Mouse (Mus musculus) adrenal gland, postnatal 36 days (tissue): ENCODE measurements around the gene Eif4e1b. TPM values are rescaled to one million over a fixed set of nuclear protein-coding genes. Genes with fewer than 3 reads are reported as not detected.
A peak's percentile ranks its signal among the peaks of the same experiment; 100 is the strongest.
"Not testable (repeated sequence)": the region's sequence is repeated elsewhere in the genome, so short reads cannot be mapped to it uniquely, and the experiment has no call there.

Experiments used
- DNase-seq, 2 experiments: peaks; one replicate each; pipeline ENCODE4 v3.0.0; 2021; ENCODE audit warnings: mixed read lengths in 1 of 2
- total RNA-seq, 2 experiments: library from RNA; stranded (reverse); gene quantifications; 2 replicates each; pipeline ENCODE4 v1.2.3; 2021

The Eif4e1b gene
- total RNA-seq, 2 experiments from 2014 or later = not detected

DNA sequence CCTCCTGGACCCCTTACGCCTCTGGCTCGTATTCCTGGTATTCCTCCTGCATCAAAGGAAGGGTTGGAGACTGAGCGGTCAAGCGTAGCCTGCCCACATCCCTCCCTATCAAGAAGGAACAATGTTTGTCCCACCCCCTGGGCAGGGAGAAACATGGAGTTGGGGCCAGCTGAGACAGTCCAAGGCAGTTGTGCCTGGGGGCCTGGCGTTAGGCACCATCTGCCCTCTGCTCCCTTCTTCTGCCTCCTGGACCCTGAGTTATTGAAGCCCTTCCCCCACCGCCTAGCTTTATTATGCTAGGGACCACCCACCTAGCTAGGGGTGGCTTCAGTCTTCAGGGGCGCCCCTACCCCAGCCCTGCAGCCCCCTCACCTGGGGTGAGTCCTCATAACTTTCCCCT is 24.3 kb upstream of the Eif4e1b start:
- DNase-seq = no peak

DNA sequence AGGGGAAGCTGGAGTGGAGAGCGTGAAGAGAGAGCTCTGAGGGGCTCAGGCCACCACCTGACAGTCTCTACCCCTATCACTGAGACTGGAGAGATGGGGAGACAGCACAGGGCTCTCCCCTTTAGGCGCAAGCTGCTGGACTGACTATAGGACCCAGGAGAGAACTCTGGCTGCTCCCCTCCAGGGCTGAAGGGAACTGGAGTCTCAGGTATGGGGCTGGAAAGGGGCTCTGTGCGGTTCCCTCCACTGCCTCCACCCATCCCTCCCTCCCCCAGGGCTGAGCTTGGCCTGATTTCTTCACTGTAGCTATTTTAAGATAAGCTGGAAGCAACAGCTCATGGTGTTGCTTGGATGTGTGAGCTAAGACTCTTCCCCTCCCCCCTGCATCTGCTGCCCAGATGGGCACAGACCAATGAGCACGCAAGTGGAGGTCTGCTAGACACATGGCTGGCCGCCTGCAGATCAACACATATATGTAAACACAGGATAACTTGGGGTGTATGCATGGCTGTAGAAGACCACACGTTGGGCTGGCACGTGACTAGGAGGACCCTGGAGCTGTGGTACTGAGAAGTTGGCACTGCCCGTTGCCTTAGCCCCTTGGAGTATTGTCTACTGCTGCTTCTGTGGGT is 23.5 kb upstream of the Eif4e1b start:
- no peak for DNase-seq

DNA sequence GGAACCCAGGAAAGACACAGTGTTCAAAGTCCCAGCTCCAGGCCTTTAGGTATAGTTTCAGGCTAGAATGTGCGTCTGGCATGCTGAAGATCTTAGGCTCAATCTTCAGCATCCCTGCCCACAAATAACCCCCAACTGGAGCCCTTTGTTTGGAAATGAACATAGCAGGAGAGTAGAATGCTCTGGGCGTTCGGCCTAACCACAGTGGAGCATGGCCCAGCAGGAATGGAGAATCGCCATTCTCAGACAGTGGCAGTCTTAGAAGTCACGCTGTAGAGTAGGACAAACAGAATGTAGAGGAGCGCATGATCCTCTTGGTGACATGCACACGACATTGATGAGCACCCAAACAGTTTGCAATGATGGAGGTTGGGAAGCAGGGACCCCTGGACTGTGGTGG is 22.9 kb upstream of the Eif4e1b start:
- no peak for DNase-seq

DNA sequence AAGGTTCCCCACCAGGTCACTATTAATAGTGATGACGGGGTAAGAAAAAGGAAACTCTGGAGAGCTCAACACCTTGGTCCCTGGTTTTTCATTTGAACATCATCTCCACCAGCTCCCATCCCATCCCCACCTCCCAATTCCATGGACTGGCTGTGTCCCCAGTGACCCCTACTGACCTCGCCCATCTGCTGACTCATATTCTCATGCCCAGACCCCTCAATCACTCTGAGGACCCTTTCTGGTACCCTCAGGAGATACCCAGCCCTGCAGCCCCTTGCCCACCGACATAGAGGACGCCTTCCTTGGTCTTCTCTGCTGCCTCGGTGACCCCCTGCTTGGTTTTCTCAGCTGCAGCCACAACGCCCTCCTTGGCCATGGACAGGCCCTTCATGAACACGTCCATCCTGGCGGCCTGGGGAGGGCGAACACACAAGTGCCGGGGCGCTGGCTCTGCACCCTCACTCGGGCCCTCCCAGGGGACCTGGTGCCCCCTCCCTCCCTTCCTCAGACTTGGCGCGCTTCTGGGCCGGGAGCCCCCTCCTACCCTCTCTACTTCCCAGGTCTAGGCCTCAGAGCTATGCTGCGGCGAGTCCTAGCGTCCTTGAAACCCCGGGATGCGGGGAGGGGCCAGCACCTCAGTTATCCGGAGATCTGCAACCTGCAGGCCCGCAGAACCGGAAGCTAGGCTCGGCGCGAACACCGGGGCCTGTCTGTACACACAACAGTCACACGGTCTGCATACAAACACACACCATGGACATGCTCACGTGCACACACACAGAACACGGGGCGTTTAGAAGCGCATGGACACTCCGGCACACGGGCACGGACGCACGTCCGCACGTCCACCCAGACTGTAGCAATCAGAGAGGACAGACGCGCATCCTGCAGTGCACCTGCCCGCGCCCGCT is 18.3 kb upstream of the Eif4e1b start:
- no peak for DNase-seq

DNA sequence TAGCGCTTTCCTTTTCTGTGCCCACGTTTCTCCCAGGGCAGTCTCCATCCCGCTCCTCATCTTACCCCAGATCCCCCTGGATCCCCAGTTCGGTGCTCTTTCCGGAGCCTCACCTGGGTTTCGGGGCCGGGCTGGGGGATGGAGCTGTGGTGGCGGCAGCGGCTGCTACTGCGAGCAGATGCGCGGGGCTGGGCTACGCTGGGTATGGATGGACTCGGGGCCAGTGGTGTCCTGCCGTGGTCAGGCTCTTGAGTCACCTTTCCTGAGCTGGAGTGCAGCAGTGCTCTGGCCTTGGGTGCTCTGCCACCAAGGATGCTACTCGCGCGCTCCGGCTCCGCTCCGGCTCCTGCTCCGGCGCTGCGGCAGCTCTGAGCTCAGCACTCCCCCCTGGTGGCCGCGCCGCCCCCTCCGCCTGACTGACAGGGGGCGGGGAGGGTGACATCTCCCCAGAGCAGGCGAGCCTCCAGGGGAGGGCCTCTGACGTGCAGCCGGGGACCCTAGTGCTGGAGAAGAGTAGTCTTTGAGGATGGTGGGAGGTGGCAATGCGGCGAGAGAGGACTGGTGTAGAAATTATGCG is 17.5 kb upstream of the Eif4e1b start, which contains the start of gene Sncb:
Sncb (minus strand) TSS at position 404 of the 577 bp plus-strand sequence.
- DNase-seq = peak; percentile 74 to 80

DNA sequence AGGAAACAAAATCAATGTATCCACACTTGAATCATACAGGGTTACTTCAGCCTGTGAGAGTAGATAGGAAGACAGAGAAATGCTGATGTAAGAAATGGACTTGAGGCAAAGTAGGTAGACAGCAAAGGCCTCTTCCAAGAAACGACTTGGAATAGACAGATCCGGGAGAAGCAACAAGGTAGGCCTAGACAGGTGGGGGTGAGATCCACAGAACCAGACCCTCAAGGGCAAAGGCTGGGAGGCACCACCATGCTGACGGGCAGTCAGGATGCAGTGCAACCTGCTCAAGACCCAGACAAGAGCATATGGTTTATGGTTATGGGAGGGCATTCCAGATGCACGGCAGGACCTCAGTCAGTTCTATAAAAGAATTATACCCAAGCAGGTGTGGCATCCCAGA is 16.8 kb upstream of the Eif4e1b start:
- no peak for DNase-seq

DNA sequence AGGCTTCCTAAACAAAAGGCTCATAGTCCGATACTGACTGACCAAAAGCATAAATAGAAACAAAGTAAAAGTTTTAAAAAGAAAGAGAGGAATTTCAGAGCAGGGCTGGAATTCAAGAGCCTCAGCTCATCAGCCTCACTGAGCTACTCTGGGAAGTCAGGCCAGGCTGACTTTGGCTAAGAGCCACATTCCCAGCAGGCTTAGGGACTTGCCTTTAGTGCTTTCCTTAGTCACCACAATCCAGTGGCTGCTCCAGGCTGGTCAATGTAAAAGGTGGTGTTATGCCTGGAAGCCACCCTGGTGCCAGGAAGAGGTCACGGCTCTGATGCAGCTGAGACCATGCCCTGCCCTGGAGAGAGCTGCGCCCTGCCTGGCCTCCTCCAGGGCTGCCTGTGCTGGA is 3.2 kb upstream of the Eif4e1b start:
- peak; percentile 60 for DNase-seq

DNA sequence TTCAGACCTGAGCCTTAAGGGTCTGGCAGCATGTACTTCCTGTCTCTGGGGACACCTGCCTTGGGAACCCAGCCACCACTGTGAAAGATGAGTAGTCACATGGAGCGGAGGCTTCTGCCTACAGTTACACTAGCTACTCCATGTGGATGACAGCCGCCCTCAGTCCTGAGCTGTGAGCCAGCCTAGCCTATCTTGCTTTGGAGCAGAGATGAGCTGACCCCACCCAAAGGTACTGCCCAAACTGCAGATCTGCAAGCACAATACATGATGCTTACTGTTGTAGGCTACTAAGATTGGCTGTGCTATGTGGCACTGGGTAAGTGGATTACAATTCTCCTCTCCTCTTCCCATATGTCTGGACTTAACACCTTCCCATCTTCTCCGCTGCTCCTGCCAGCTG is 2.7 kb upstream of the Eif4e1b start:
- DNase-seq = no peak

DNA sequence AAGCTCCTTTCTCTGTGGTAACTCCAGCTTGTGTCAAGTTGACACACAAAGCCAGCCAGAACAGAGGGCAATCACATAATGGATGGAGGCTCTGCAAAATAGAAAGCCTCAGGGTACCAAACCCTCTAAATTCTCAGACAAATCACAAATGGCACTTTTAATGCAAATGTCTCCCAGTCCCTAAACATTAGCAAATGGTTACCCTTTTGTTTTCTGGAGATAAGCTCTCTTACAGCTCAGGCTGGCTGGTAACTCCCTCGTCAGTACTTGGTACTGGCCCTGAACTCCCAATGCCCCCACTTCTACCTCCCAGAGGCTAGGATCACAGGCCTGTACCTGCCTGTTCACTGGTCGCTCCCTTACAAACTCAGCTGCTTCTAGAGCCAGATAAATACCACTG is 563 bp upstream of the Eif4e1b start:
- no peak for DNase-seq

DNA sequence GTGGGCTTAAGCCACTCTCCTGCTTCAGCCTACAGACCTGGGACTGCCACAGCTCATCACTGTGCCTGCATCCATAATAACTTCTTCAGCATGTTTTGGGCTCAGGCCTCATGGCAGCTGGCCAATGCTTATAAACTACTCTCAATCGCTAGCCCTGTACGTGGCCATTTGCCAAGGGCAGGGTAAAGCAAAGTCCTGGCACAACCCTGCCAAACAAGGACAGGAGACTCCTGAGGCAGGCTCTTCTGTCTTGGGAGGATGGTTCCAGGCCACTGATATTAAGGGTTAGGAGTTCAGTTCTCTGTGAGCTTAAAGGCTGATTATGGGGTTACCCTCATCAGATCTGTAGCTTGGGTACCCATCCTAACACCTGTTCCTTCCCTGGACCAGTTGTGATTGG is 3.8 kb downstream of the Eif4e1b start:
- not testable (repeated sequence) for DNase-seq

DNA sequence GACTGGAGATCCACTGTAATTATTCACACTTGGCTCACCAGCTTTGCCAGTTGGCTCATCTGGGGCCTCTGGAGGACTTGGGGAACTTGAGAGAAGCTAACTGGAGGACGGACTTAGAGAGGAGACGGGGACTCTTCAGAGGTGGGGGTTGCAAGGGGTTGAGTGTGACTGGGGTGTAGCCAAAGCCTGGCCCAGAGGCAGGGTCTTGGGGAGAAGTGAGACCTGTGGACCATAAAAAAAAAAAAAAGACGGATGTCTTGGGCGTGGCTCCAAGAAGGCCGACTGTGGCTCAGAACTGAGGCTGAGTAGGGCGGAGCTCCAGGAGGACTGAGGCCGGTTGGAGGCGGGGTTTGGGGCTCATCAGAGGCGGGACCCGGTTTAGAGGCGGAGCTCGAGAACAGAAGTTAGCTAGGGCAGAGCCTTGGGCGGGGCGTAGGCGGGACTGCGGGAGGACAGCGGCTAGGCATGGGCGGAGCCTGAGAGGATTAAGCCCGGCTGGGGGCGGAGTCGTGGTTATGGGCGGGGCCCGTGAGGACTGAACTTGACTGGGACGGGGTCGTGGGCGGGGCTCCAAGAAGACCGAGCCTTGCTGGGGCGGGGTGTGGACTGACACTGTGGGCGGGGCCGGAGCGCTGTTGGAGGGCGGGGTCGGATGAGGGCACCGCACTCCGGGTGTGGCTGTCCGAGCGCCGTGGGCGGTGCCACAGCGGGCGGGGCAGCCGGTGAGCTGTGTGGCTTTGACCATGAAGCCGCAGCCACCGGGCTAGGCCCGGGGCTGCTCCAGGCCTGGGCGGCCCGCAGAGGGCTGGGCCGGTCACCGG is 5.2 kb downstream of the Eif4e1b start, which contains the start of gene Tspan17:
Tspan17 (plus strand) TSS at position 638 of the 821 bp plus-strand sequence.
- peak; percentile 98 to 99 for DNase-seq

DNA sequence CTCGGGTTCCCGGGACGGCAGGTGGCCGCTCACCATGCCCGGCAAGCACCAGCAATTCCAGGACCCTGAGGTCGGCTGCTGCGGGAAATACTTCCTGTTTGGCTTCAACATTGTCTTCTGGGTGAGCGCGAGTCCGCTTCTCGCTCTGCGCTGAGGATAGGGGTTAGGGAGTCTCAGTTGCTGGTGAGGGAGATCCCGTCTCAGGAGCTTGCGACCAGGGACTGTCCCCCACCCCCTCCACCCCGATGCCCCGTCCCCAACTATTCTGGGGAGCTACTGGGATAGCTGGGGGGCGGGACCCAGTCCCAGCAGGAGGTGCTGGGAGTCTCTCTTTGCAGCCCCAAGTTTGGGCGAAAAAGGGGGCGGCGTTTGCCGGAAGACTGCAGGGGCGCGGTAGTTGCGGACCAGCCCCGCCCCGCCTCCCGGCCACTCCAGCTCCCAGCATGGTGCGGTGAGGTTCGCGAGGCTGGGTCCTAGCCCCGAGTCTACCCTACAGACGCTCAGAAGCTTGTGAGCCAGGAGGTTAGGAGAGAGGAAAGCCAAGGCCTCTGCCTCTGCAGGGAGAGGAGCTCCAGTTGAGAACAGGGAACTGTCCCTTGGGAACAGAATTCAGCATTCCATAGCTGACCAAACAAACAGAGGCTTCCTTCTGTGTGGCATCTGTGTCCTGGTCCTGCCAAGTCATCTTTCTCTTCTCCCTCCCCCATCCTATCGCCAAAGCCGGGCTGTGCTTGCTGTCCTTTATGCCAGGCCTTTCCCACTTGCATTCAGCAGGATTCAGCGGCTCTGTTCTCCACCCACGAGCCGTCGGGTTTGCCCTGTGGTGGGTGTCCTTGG is 6.0 kb downstream of the Eif4e1b start:
- peak; percentile 72 to 82 for DNase-seq

DNA sequence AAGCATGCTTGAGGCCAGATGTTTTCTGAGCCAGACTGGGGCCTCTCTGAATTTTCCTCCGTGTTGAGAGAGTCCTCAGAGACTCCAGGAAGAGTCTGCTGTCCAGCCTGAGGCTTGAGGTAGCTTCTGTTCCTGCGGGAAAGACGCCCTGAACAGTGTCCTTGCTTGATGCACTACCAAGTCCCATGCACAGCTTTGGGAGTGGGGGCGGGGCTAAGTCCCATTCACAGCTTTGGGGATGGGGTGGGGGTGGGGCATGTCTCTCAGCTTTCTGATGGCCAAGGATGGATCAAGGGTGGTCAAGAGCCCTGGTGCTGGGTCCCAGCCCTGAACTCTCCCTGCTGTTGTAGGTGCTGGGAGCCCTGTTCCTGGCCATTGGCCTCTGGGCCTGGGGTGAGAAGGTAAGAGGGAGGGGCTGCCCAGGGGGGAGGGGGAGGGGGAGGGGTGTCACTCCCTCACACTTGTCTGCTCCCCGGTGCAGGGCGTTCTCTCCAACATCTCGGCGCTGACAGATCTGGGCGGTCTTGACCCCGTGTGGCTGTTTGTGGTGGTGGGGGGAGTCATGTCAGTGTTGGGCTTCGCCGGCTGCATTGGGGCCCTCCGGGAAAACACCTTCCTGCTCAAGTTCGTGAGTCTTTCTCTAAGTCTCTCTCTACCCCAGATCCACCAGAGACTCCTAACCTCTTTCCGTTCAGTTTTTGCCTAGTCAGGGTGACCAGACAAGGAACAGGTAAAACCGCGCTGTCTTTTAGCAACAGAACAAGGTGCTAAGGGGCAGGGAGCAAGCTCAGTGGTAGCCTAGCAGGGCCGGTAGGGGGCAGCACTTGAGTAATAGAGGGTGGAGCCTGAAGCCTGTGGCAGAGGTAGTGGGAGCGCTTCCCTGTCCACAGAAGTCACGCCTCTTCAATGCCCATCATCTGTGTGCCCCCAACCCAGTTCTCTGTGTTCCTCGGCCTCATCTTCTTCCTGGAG is 8.7 kb downstream of the Eif4e1b start:
- DNase-seq = peak; percentile 15 to 44

DNA sequence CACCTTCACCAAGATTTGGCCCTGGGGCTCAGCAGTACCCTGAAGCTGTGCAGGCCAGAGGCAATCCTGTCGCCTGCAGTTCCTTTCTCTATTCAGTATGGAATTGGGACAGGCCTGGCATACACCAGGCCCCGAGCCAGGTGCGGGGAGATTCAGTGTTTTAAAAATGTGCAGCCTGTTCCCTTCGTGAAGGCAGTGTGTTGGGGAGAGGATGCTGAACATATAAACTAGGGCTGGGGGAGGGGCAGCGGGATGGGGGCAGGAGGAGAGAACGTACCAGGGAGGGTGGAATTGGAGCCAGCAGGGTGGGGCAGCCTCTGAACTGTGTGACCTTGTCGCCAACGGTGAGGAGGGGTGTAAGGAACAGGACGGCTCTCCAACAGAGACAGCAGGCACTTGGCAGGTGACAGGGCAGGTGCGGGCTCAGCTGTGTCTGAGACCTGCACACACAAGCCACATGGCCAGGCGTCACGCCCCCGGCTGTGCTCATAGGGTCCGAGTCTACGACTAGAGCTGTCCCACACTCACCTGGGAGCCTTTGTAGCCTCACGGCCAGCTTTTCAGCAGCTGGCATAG is 10.3 kb downstream of the Eif4e1b start:
- no peak for DNase-seq

DNA sequence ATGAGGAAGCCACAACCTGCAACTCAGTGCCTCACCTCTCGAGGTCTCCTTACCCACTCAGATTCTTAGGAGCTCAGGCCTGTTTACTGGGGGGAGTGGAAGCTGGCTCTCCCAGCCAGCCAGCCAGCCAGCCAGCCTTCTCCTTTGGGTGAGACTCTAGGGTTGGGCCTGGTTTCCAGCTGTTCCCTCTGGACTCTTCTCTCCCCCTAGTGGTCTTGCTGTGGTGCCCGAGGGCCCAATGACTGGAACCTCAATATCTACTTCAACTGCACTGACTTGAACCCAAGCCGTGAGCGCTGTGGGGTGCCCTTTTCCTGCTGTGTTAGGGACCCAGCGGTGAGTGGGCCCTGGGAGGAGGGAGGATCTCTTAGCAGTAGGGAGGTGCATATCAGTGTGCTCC is 11.0 kb downstream of the Eif4e1b start:
- no peak for DNase-seq

DNA sequence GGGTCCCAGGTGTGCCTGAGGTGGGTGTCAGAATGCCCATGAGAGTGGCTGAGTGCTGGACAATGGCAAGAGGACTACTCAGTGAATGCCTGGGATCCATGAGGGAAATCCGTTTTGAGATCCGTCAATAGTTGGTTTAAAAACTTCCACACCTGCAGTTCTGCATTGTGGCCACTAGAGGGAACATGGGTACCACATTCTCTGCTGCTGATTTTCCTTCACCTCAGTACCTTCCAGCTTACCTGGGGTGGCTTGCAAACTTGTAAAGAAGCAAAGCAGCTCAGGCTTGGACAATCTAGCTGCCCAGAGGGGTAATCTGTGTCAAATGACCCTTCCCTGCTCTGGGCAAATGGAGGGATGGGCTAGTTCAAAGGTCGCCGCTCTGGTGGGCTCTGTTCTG is 13.6 kb downstream of the Eif4e1b start:
- peak; percentile 32 to 34 for DNase-seq

DNA sequence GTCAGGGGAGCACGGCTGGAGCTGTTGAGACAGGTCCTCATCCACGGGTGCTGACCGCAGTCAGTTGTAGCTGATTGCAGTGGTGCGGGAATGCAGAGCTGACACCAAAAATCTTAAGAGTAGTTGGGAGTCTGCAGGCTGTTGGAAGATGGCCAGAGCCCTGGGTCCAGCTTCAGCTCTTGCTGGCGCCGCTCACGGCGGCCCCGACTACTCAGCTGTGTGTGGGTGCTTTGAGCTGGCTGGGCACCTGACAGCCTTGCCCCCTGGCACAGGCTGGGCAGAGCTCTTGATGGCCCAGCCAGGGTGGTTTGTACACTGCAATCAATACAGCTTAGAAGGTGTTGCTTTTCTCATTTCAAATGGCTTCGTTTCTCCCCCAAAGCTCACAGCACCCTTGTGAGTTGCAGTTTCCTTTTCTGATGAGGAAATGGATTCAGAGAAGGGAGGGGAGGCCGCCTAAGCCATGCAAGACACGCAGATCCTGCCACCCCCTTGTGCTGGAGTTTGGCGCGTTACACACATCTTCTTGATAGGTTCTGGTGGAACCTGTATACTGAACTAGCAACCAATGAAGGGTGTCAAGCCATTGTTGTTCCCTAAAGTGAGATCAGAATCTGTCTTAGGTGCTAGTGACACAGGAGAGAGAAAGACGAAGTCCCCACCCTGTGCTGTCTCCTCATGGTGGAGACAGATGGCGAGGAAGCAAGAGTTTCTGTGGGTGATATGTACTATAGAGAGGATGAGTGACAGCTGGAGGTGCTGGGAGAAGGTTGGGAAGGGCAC is 14.3 kb downstream of the Eif4e1b start:
- no peak for DNase-seq

DNA sequence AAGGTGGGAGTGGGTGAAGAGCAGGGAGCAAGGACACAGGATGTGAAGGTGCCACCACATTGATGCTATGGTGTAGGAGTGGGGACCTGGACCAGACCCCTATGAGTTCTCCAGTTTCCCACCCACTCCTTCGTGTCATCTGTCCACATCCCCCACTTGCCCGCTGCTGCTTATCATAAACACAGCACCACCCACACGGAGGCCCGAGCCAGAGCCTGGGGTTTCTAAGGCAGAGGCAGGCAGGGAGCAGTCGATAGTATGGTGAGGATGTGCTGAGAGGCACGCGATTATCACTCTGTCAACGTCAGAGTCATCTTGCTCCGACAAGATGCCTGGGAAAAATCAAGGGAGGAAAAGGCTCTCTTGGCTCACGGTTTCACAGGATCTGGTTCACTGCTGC is 14.9 kb downstream of the Eif4e1b start:
- DNase-seq = no peak

DNA sequence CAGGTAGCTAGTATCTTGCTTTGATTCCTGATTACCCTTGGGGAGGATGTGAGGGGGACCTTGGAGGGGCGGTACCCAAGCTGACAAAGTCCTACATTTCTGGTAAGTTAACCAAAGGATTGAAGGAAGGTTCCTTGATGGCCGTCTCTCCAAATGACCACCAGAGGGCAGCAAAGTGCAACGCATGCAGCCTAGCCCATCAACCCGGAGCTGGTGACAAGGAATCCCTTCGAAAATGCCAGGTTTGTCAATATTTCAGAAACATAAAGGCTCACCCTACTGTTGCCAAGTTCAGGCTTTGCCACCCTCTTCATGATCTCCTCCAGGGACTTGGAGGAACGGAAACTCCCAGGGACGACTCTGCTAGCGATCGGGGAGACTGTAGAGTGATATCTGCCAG is 15.9 kb downstream of the Eif4e1b start:
- peak; percentile 77 to 81 for DNase-seq
